Mouse (Mus musculus): Measurements from ENCODE around the gene Sorcs3.

The Sorcs3 gene

GRCm38 (mm10) chr19:48285602-48286225 is 79.9 kb downstream of the Sorcs3 start:
- no peak for DNase-seq

GRCm38 (mm10) chr19:48294251-48294650 is 88.4 kb downstream of the Sorcs3 start:
- no peak for DNase-seq

GRCm38 (mm10) chr19:48298384-48298783 is 92.6 kb downstream of the Sorcs3 start:
- DNase-seq, result no peak

GRCm38 (mm10) chr19:48300440-48301231 is 94.8 kb downstream of the Sorcs3 start:
- DNase-seq, result peak; percentile 31

GRCm38 (mm10) chr19:48301300-48301699 is 95.5 kb downstream of the Sorcs3 start:
- no peak for DNase-seq

- DNase-seq, result no peak
These were observed 102.5 kb downstream of the Sorcs3 start for GRCm38 (mm10) chr19:48308341-48308740.

GRCm38 (mm10) chr19:48309531-48310337 is 103.9 kb downstream of the Sorcs3 start:
- no peak for DNase-seq

GRCm38 (mm10) chr19:48310338-48310710 is 104.5 kb downstream of the Sorcs3 start:
- DNase-seq, result peak; percentile 41

- DNase-seq, result no peak
These were observed 108.0 kb downstream of the Sorcs3 start for GRCm38 (mm10) chr19:48313776-48314175.

GRCm38 (mm10) chr19:48327115-48327514 is 121.3 kb downstream of the Sorcs3 start:
- DNase-seq, result no peak

- no peak for DNase-seq
These were observed 122.3 kb downstream of the Sorcs3 start for GRCm38 (mm10) chr19:48328171-48328570.

GRCm38 (mm10) chr19:48331640-48332039 is 125.8 kb downstream of the Sorcs3 start:
- peak; percentile 41 for DNase-seq

- DNase-seq, result no peak
These were observed 127.3 kb downstream of the Sorcs3 start for GRCm38 (mm10) chr19:48333085-48333484.

GRCm38 (mm10) chr19:48337461-48337860 is 131.6 kb downstream of the Sorcs3 start:
- no peak for DNase-seq

GRCm38 (mm10) chr19:48338098-48338497 is 132.3 kb downstream of the Sorcs3 start:
- DNase-seq, result no peak

GRCm38 (mm10) chr19:48342770-48343169 is 136.9 kb downstream of the Sorcs3 start:
- DNase-seq, result no peak

GRCm38 (mm10) chr19:48343442-48343841 is 137.6 kb downstream of the Sorcs3 start:
- DNase-seq, result no peak

- DNase-seq, result no peak
These were observed 141.3 kb downstream of the Sorcs3 start for GRCm38 (mm10) chr19:48347116-48347515.

GRCm38 (mm10) chr19:48356806-48357205 is 151.0 kb downstream of the Sorcs3 start:
- no peak for DNase-seq

- no peak for DNase-seq
These were observed 156.3 kb downstream of the Sorcs3 start for GRCm38 (mm10) chr19:48362167-48362566.

GRCm38 (mm10) chr19:48368056-48368455 is 162.2 kb downstream of the Sorcs3 start:
- DNase-seq, result peak; percentile 21

- DNase-seq, result no peak
These were observed 166.0 kb downstream of the Sorcs3 start for GRCm38 (mm10) chr19:48371787-48372186.

- no peak for DNase-seq
These were observed 172.2 kb downstream of the Sorcs3 start for GRCm38 (mm10) chr19:48378006-48378540.
